Mouse (Mus musculus): Measurements from ENCODE around the gene Brf1. TPM values are rescaled to one million over a fixed set of nuclear protein-coding genes. Genes with fewer than 3 reads are reported as not detected.
A peak's percentile ranks its signal among the peaks of the same experiment; 100 is the strongest.

Brf1 gene
- polyA plus RNA-seq, 1 experiment: 11.5 TPM

DNA sequence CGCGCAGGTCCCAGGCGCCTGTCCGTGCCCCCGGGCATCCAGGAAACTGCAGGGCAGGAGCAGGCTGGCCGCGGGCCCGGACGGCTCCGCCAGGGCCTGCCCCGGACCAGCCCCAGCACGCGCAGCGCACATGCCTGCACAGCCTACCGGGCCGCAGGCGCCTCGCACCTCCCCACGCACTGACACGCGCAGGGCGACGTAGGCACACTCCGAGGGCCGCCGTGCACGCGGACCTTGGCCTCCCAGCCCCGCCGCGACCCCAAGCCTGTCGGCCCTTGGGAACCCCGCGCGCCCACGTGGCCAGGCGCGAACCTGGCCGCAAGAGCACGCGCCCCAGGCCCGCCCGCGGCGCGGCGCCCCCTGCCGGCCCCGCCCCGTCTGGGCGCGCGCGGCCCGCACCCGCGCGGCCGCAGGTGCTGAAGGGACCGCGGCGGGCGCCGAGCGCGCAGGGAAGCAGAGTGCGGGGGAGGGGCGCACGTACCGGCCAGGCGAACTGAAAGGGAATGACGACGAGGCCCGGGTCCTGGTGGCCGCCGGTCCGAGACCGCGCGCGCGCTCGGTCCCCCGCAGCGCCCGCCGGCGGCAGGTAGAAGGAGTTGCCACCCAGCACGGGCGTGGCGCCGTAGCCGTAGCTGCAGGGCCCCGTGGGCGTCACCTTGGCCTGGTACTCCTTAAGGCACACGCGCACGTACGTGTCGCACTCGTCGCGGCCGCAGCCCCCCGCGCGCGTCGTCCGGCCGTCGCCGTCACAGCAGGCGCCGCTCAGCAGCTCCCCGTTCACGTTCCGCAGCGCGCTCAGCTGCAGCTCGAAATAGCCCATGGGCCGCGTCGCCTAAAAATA lies 71.9 kb downstream of the Brf1 start:
- no peaks in the 10 kb centered on the region for H3K9me3 ChIP-seq
- H3K4me3 ChIP-seq (replicated peaks): peak overlapping the region; percentile 95
- TF ChIP-seq GATA1 (IDR thresholded peaks at IDR 0.05; ENCODE audit: borderline replicate concordance, low read length): no peak
- no peak for TF ChIP-seq FLI1 (IDR thresholded peaks at IDR 0.05; ENCODE audit: low read length)
- H3K36me3 ChIP-seq (replicated peaks; ENCODE audit: low read length): peaks cover 6% of the 10 kb centered on the region
- H3K27me3 ChIP-seq (replicated peaks): peaks cover 92% of the 10 kb centered on the region
- peaks cover 71% of the 10 kb centered on the region for H3K4me1 ChIP-seq

DNA sequence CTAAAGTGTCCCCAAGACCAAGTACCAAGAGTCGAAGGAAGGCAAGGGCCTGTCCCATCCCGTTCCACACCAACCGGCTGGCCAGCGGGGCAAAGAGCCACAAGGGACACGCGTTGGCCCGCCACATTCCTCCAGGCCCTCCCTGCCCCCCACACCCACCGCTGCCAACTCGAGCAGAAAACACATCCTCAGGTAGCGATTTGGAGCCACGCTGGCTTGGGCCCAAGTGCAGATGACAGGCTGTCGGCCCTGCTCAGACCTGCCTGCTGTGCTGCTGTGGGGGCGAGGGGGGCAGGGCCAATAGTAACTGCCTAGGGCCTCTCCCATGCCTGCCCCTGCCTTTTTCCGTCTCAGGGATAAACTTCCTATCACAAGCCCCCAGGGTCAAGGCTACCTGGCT lies 73.2 kb downstream of the Brf1 start:
- Histone ChIP-seq H3K4me3 (replicated peaks) (peak overlapping the region; percentile 23), H3K36me3 (replicated peaks; ENCODE audit: low read length) (peaks cover 6% of the 10 kb centered on the region), H3K4me1 (peaks cover 80% of the 10 kb centered on the region), H3K27me3 (replicated peaks) (peaks cover 82% of the 10 kb centered on the region), H3K9me3 (no peaks in the 10 kb centered on the region)
- no peak for TF ChIP-seq GATA1 (IDR thresholded peaks at IDR 0.05; ENCODE audit: borderline replicate concordance, low read length)
- TF ChIP-seq FLI1 (IDR thresholded peaks at IDR 0.05; ENCODE audit: low read length): no peak

DNA sequence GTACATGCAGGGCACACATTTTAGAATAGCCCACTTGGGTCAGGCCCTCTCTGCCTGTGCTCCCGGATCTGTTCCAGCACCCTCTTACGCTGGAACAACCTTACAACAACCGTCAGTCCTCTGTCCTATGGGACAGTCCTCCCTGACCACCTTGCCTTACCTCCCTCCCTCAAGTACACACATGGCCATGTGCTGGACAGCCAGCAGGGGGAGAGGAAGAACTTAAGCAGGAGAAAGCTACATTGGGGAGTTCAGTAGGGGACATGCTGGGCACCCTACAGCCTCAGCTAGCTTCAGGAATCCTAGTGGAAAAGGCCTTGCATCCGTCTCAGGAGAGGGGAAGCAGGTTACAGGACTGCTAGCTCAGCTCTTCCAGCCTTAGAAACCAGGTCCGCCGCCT lies 74.6 kb downstream of the Brf1 start:
- Histone ChIP-seq H3K27me3 (replicated peaks) (peaks cover 74% of the 10 kb centered on the region), H3K36me3 (replicated peaks; ENCODE audit: low read length) (peaks cover 14% of the 10 kb centered on the region), H3K9me3 (no peaks in the 10 kb centered on the region), H3K4me3 (replicated peaks) (no peak overlapping the region), H3K4me1 (peaks cover 83% of the 10 kb centered on the region)
- TF ChIP-seq GATA1 (IDR thresholded peaks at IDR 0.05; ENCODE audit: borderline replicate concordance, low read length) (no peak), FLI1 (IDR thresholded peaks at IDR 0.05; ENCODE audit: low read length) (no peak)

DNA sequence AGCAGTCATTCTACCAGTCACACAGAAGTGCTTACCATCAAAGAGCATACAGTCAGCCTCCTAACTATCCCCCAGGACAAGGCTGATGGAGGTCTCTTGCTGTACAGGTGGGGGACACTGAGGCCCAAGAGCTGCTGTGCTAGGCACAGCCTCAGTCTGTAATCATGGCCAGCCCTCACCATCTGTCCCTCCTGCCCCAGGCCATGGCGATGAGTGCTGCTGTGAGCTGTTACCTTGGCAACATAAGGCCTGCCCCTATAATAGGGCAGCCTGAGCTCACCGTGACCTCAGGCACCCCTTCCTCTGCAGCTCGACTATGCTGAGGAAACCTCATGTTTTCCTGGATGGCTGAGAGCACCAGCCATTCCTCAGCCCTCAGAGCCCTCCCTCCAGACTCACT lies 78.0 kb downstream of the Brf1 start:
- Histone ChIP-seq H3K9me3 (no peaks in the 10 kb centered on the region), H3K4me3 (replicated peaks) (no peak overlapping the region), H3K27me3 (replicated peaks) (peaks cover 53% of the 10 kb centered on the region), H3K36me3 (replicated peaks; ENCODE audit: low read length) (peaks cover 28% of the 10 kb centered on the region), H3K4me1 (peaks cover 92% of the 10 kb centered on the region)
- TF ChIP-seq FLI1 (IDR thresholded peaks at IDR 0.05; ENCODE audit: low read length) (no peak), GATA1 (IDR thresholded peaks at IDR 0.05; ENCODE audit: borderline replicate concordance, low read length) (no peak)

DNA sequence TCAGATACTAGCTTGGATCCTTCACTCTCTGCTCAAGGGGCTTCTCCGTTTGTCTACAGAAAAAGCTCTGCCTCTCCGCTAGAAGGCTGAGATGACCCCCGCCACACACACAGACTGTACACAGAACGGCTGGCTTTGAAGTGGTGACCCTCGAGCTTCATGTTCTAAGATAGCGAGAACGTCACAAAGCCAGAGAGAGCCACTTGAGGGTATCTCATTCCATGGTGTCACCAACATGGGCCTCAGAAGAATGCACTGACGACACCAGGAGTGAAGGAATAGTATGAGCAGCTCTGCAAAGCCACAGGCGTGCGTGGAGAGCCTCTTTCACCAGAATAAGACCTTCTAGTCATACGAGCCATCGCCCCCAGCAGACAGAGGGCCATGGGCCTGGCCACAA lies 79.0 kb downstream of the Brf1 start:
- H3K9me3 ChIP-seq: no peaks in the 10 kb centered on the region
- no peak overlapping the region for H3K4me3 ChIP-seq (replicated peaks)
- peaks cover 30% of the 10 kb centered on the region for H3K36me3 ChIP-seq (replicated peaks; ENCODE audit: low read length)
- H3K27me3 ChIP-seq (replicated peaks): peaks cover 43% of the 10 kb centered on the region
- TF ChIP-seq GATA1 (IDR thresholded peaks at IDR 0.05; ENCODE audit: borderline replicate concordance, low read length): no peak
- TF ChIP-seq FLI1 (IDR thresholded peaks at IDR 0.05; ENCODE audit: low read length): no peak
- peaks cover 94% of the 10 kb centered on the region for H3K4me1 ChIP-seq

DNA sequence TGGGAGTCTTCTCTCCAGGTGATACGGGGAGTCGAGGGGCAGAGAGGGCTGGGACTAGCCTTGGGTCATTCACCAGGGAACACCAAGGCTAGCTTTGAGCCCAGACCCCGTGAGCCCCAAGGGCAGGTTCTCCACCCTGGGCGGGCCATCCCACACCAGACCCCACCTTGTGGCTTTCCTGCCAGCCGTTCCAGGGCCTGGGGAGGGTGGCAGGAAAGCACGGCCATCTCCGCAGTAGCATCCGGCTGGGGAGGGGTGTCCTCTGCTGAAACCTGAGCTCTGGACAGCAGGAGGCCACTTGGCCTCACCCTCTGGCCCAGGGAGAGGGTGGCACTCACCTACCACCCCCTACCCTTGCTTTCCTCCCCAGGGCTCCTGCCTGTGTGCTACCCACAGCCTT lies 82.6 kb downstream of the Brf1 start:
- no peaks in the 10 kb centered on the region for H3K9me3 ChIP-seq
- TF ChIP-seq FLI1 (IDR thresholded peaks at IDR 0.05; ENCODE audit: low read length) (no peak), GATA1 (IDR thresholded peaks at IDR 0.05; ENCODE audit: borderline replicate concordance, low read length) (no peak)
- peak overlapping the region; percentile 83 for H3K4me3 ChIP-seq (replicated peaks)
- H3K36me3 ChIP-seq (replicated peaks; ENCODE audit: low read length): peaks cover 63% of the 10 kb centered on the region
- H3K27me3 ChIP-seq (replicated peaks): peaks cover 19% of the 10 kb centered on the region
- peaks cover 97% of the 10 kb centered on the region for H3K4me1 ChIP-seq

DNA sequence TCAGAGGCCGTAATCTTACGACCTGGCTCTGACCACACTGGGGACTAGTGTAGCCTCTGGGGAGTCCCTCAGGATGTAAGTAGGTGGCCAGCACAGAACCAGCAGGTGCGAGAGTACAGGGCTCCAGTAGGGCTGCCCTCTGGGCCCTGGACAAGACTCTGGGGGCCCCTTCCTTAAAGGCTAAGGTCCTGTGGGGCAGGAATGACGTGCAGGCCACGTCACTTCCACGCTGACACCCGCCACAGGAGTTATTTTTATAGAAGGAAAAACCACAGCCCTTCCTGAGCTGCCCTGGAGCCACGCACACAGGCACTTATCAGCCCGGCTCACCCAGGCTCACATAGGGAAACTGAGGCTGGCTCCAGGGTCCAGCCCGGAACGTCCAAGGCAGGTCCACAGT lies 83.0 kb downstream of the Brf1 start:
- Histone ChIP-seq H3K4me1 (peaks cover 93% of the 10 kb centered on the region), H3K9me3 (no peaks in the 10 kb centered on the region), H3K27me3 (replicated peaks) (peaks cover 23% of the 10 kb centered on the region), H3K36me3 (replicated peaks; ENCODE audit: low read length) (peaks cover 68% of the 10 kb centered on the region), H3K4me3 (replicated peaks) (peak overlapping the region; percentile 83)
- no peak for TF ChIP-seq GATA1 (IDR thresholded peaks at IDR 0.05; ENCODE audit: borderline replicate concordance, low read length)
- TF ChIP-seq FLI1 (IDR thresholded peaks at IDR 0.05; ENCODE audit: low read length): no peak

DNA sequence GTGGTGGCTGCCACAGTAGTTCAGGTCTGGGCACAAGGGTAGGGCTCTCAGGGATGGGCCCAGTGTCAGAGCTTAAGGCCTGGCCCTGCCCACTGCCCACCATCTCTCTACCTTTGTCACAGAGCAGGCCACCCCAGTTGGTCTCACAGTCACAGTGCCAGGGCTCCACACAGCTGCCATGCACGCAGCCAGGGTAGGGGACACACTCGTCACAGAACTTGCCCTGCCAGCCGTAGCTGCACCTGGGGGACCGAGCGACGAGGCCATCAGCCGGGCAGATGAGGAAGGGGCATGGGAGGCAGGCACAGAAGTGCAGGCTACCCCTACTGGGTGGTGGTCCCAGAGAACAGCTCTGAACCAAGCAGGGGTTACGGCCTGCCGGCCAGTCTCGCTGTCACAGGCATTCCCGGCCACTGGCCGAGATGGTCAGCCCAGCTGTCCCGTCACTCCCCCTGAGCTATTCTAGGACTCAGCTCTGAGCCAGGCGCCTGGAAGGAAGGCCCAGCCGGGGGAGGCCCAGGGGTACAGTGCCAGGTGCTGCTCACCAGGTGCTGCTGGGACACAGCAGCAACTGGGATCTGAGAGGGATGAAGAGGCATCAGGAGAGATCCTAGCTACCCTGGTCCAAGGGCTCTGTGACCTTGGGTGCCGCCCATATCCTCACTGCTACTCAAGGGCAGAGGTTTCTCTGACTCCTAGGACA lies 83.7 kb downstream of the Brf1 start:
- H3K36me3 ChIP-seq (replicated peaks; ENCODE audit: low read length): peaks cover 72% of the 10 kb centered on the region
- H3K9me3 ChIP-seq: no peaks in the 10 kb centered on the region
- peak overlapping the region; percentile 83 for H3K4me3 ChIP-seq (replicated peaks)
- peaks cover 25% of the 10 kb centered on the region for H3K27me3 ChIP-seq (replicated peaks)
- H3K4me1 ChIP-seq: peaks cover 91% of the 10 kb centered on the region
- no peak for TF ChIP-seq FLI1 (IDR thresholded peaks at IDR 0.05; ENCODE audit: low read length)
- no peak for TF ChIP-seq GATA1 (IDR thresholded peaks at IDR 0.05; ENCODE audit: borderline replicate concordance, low read length)

DNA sequence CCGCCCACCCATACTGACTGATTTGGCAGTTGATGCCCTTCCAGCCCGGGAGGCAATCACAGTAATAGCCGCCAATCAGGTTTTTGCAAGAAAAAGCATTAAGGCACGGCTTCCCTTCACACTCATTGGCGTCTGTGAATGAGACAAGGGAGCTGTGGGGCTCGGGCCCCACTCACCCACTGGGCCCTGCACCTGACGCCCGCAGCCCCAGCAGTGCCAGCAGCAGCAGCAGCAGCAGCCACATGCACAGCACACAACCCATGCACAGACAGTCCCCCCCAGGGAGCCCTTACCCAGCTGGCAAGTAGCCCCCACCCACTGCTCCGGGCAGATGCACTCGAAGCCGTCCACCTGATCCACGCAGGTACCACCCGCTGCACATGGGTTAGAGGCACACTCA lies 84.9 kb downstream of the Brf1 start:
- H3K4me3 ChIP-seq (replicated peaks): no peak overlapping the region
- TF ChIP-seq GATA1 (IDR thresholded peaks at IDR 0.05; ENCODE audit: borderline replicate concordance, low read length) (no peak), FLI1 (IDR thresholded peaks at IDR 0.05; ENCODE audit: low read length) (no peak)
- H3K27me3 ChIP-seq (replicated peaks): peaks cover 26% of the 10 kb centered on the region
- H3K4me1 ChIP-seq: peaks cover 93% of the 10 kb centered on the region
- peaks cover 74% of the 10 kb centered on the region for H3K36me3 ChIP-seq (replicated peaks; ENCODE audit: low read length)
- no peaks in the 10 kb centered on the region for H3K9me3 ChIP-seq

DNA sequence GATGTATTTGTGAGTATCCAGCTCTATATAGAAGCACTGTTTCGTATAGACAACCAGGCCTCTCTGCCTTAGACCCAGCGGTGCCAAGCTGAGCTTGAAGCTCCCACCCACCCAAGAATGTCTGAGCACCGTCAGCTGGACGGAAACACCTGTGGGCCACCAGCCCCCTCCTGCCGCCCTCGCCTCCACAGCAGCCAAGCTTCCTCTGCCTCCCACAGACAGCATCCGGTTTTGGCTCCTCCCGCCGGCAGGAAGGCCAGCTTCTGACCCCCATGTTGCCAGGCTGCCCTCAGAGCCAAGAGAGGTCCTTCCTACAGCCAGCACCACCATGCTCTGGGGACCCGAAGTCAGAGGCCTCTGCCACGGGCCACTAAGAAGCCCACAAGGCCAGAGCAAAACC lies 86.0 kb downstream of the Brf1 start:
- H3K36me3 ChIP-seq (replicated peaks; ENCODE audit: low read length): peaks cover 74% of the 10 kb centered on the region
- H3K9me3 ChIP-seq: no peaks in the 10 kb centered on the region
- peak overlapping the region; percentile 46 for H3K4me3 ChIP-seq (replicated peaks)

More for the DNA sequence above, 86.0 kb downstream of the Brf1 start:
- Histone ChIP-seq H3K4me1 (peaks cover 93% of the 10 kb centered on the region), H3K27me3 (replicated peaks) (peaks cover 28% of the 10 kb centered on the region)
- TF ChIP-seq GATA1 (IDR thresholded peaks at IDR 0.05; ENCODE audit: borderline replicate concordance, low read length) (no peak), FLI1 (IDR thresholded peaks at IDR 0.05; ENCODE audit: low read length) (no peak)
